Mouse (Mus musculus) gonadal fat pad, adult 2 months (tissue): ENCODE data around the gene Large2. TPM values are rescaled to one million over a fixed set of nuclear protein-coding genes. Genes with fewer than 3 reads are reported as not detected.

ENCODE experiments used
- DNase-seq: peaks from one replicate; pipeline ENCODE4 v3.0.0-alpha.2; 2012; ENCODE audit warnings: low read depth
- polyA plus RNA-seq: library from polyadenylated mRNA; depleted of rRNA; stranded (reverse); fragments of >200 nt; gene quantifications from 2 replicates; pipeline ENCODE4 v1.2.3, GENCODE M21; 2012

Gene Large2
- polyA plus RNA-seq, 1 experiment, result 22.6 TPM

DNA sequence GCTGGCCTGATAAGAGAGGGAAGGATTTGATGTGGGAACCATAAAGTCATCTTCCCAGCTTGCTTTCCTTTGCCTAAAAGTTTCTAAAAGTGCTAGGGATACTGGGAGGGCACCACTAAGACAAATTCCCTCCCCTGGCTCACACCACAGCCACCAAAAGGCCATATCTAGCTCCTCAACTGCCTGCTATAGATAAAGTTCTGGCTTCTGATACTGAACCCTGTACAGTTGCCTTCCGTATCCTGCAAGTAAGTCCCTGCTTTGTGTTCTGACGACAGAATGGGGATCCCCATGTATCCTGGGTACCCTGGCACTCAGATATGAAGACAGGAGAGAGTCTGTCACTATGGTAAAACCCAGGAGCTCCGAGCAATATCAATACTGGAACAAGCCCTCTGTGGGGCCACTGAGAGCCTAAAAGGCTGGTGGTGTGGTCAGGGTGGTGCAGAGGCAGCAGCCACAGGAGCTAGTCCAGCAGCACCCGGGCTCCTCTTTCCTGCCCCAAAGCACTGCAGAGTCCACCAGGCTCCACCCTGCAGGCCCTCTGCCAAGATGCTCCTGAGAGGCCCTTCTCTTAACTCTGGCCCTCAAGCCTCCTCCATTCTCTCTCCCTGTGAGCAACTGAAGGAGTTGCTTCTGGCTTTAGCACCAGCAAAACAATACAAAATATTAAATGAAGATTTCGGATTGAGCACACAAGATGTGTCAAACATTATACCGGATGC is 15.7 kb upstream of the Large2 start:
- DNase-seq, result no peak

DNA sequence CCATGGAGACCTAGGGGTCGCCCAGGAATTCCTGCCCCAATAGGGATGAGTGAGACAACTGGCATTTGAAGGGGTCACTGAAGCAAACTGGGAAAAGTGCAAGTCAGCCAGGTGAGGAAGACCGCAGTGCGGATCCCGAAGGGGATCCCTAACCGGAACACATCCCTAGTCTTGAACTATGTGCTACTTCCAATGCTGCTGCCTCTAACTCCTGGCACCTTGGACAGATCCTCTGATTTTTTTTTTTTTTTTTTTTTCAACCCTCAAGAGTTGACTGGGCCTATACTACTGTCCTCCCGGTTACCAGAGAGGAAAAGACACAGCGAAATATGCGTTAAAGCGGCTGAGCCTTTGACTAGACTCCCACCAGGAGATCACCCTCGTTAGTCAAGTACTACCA is 15.0 kb upstream of the Large2 start:
- DNase-seq, result no peak

DNA sequence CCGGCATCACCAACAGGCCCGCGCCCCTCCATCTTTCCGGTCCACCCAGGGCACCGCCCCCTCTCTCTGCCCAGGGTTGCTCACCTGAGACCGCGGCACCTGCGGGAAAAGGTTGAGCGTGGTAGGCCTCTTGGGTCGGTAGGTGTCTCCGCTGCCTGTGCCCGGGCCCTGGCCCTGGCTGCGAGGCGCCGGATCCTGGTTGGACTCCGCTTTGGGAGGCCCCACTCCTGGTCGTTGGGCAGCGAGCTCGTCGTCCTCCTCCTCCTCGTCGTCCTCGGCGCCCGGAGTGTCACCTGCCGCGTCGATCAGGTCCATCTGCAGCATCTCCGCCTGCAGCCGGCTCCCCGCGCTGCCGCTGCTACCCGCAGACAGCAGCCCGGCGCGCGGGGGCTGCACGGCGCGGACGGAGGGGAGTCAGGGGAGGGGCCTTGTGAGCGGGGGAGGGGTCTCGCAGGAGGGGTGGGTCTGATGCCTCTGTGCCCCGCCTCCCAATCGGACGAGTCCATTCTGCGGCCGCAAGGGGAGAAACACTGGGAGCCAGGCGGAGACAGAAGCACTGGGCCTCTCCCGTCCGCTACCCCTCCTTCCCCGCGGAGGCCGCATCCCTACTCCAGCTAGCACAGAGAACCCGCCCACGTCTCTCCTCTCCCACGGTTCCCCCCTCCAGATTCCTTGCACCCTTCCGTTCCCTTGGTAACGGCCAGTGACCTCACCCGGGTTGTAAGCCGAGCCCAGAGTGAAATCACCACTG is 14.4 kb upstream of the Large2 start:
- no peak for DNase-seq

DNA sequence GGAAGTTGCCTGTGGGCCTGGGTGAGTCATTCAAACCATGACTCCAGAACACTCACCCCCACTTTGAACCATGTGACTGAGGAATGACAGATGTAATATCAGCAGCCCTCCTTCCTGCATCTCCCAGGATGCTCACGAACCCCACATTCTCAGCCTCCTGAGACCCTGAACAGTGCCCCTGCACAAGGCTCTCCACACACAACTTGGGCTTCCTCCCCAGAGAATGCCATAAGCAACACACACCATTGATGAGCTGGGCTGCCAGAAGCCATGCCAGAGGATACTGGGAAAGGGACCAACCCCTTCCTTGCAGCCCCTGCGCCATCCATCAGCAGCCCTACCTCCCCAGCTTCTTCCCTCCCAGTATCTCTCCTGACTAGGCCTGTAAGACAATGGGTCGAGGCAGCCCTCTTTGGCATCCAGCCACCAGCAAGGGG is 13.4 kb upstream of the Large2 start:
- no peak for DNase-seq

DNA sequence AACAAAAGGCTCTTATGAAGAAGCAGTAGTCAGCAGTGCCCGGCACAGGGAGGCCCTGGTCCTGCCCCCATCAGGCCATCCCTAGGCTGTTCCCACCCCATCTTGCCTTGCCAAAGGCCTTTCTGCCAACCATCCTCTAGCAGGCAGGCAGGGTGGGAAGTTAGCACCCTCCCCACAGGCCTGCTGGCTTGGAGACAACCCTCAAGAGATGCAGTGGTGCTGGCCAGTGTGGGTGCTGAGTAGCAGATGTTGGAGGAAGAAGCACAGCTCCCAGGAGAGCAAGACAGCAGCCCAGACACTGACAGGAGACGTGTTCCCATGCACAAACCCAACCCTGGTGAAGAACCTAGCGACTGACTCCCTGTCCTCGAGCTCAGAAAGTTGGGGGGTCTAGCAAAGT is 13.0 kb upstream of the Large2 start:
- no peak for DNase-seq

DNA sequence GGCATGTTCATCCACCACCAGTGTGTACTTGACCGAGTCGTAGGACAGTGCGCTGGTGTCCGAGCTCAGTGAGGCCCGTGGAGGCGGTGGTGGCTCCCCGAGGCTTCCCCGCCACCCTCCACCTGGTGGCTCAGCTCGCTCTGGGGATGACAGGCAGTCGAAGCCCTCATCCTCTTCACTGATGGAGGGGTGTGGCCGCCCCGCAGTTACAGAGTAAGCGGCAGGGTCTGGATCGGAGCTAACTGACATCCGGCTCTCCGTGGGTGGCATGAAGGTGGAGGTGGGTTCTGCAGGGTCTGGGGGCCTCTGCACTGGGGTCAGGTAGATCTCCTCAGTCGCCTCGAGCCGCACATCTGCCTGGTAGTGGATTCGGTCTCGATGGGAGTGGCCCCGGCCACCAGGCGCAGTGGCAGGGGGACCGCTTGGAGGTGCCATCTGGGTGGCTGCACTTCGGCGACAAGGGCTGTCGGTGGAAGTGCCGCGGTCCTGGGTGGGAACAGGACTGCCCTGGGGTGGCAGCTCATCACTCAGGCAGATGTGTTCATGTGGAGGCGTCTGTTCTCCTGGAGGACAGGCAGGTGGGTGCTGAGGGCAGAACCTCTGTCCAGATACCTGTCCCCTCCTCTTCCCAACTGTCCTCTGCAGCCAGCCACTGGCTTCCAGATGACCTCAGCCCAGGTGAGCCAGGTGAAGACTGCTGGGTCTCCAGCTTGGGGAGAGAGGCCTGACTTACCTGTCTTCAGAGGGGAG is 12.3 kb upstream of the Large2 start:
- no peak for DNase-seq

DNA sequence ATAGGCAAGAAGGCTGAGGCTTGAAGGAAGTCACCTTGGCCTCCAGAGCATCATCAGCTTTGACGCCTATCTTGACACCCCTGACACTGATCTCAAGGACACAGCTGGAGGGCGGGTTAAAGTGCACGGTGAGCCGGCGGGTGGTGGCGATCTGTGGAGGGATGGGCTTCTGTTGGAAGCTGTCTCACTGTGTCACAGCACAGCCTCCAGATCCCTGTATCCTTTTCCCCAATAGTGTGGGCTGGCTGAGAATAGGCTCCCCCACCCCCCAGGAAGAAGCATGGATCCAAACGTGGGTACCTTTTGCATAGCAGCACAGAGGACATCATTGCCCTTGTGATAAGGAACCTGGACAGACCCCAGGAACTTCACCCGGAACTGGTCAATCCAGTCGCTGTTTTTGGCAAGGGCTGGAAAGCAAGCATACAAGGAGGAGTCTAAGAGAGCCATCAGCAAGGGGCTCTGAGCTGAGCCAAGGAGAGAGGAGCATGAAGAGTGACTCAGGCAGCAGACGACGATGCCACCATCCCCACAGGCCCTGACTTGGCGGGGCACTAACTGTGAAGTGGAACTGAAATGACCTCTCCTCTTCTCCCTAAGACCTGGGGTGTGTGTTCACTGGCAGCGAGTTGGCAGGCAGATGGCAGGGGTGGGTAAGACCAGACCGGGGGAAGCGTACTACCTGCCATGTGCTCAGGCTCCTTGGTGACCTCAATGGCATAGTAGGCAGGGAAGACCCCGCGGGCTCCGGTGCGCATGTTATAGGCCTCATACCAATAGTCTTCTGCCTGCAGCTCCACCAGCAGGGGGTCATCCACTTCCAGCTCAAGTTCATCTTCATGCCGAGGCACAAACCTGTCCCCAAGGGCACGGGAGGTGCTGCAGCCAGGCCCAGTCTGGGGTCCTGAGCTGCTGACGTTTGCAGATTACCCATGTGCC is 10.7 kb upstream of the Large2 start:
- no peak for DNase-seq

DNA sequence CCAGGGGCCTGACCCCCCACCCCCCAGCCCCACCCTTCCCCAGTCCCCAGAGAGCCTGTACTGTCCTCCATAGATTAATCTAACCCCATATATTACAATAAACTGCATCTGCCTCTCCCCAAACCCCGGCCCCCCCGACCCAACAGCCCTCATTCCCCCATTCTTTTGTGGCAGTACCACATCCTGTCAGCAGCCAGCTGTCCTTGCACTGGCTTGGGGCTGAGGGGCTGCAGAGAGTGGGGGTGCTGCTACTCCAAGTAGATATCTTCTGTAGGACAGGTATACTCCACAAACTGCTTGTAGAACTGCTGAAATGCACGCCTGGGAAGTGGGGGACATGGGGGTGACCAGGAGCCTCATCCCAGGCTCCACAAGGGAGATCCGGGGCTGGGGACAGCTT is 9.4 kb upstream of the Large2 start:
- DNase-seq, result no peak

DNA sequence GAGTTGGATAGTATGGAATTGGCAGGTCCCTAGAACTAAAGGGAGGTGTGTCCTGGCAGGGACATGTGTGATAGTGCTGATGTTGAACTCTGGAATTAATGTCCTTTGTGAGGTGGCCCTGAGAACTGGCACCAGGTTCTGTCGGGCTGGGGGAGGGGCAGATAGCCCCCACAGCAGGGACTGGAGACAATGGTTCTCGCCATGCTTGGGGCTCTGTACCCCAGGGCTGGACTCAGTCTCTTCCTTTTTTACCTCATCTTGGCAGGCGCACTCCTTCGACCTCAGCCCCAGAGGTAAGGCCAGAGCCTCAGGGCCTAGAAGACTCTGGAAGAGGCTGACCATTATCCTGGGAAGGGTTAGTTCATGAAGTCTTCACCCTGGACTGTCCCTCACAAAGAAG is 8.1 kb upstream of the Large2 start:
- DNase-seq, result no peak

DNA sequence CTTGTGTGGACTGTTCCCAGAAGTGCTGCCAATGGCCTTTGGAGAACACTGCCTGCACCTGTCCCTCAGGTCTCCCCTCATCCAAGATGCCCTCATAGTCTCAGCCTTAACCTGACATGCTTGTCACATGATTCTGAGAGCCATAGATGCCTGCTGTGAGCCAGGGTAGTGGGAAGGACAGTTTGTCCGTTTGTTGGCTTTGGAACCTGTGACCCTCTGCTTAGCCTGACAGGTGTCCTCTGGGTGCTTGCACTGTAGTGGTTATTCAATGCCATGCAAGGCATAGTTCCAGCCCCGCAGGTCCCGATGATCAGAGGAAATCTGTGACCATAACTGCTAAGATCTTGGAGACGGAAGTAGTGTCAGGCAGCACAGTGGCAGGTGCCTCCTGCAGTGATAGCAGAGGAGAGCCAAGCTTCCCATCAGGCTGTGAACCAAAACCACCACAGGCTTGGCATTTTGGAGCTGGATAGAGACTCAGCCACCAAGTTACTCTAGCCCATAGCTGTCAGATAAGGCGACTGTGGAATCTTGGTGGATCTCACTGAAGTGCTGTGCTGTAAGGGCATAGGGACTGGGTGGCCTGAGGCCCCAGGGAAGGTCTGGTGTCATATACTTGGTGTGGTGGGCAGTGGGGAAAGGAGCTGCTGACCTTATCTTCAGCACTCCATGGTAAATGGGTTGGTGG is 7.4 kb upstream of the Large2 start, which contains the start of gene 1700029I15Rik:
TSS of gene 1700029I15Rik (plus strand) at position 638 of the 688 bp plus-strand sequence.
- no peak for DNase-seq

DNA sequence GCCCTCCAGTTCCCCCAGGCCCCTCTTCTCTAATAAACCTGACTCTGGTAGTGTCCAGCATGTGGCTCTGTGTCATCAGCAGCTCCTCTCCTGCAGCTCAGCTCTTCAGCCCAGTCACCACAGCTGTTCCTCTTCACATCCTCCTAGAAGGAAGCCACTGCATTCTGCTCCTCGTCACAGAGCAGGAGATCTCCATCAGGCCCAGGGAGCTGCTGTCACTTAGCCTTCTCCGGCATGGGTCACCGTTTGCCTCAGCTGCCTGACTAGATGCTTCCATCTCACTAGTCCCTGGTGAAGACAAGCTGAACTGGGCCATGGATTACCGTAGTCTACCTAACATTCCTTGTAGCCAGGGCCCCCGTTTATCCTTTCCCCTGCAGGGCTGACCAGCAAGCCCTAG is 6.5 kb upstream of the Large2 start:
- DNase-seq, result no peak

DNA sequence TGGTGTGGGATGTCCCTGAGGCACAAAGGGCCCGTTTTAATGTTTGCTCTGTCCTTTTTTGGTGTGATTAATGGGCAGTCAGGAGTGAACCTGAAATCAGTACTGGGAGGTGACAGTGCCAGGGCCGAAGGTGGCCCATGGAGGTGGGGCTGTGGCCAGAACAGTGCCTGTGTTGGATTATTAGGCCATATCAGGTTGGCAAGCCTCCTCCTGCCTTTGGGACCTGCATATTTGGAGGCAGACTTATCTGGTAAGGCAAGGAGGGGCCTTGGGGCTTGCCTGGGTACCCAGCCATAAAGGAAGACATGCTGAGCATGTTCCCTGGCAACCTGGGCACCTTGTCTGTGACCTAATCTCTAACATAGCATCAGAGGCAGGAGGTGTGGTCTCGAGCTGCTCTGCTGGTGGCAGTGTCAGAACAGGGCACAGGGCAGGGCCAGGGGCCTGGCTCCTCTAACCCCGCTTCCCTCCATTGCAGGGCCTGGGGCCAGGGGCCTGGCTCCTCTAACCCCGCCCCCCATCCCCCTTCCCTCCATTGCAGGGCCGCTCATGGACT is 5.9 kb upstream of the Large2 start:
- no peak for DNase-seq

DNA sequence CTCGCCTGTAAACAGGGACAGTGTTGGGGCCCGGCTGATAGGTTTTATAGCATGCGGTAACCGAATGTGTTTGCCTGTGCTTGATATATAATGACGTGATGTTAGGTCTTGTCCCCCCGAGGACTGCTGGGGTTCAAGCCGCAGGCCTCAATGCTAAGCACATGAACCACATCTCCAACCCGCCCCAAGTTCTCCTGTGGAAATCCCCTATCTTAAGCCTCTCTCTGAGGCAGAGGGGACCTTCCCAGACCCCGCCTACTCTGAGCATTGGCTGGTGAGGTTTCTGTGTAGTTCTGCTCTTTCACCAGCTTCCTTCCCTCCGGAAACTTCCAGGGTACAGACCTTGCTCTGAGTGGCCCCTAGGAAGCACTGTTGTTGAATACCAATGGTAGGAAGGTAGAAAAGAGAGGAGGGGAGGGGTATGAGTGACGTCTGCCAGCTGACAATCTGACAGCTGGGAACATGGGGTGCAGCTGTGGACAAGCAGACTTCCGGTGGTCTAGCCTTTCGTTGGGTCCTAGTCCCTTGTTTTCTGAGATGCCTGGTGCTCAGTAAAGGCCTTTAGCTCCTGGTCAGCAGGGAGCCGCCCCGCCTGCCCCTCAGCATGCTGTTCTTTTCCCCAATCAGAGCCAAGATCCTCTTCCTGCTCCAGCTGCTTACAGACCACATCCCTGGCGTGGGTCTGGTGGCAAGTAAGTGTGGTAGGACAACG is 5.3 kb upstream of the Large2 start:
- no peak for DNase-seq

DNA sequence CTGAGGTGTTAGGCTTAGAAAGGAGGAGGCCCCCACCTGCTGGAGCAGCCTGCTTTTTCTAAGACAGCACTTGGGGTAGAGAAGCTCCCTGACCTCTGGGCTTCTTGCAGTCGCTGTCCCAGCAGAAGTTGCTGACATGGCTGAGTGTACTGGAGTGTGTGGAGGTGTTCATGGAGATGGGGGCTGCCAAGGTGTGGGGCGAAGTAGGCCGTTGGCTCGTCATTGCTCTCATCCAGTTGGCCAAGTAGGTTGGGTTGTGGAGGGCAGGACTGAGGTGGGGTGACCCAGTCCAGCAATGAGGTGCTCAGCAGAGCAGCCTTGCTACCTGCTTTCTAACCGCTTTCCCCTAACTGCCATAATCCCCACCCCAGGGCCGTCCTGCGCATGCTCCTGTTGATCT is 2.7 kb upstream of the Large2 start:
- no peak for DNase-seq

DNA sequence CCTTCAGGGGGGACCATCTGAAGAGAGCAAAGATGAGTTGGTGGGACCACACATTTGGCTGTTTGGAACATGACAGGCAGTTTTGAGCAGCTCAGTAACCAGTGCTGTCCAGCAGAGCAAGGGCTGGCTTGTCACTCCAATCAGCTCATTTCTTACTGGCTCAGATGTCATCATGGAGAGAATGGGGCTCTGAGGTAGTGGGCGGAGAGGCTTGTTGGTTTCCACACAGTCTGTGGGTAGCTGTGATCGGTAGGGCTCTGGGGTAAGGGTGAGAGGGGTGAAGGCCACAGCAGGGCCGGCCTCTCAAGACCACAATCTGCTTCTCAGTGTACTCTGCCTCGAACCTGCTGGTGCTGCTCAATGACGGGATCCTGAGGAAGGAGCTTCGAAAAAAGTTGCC is 1.6 kb upstream of the Large2 start:
- no peak for DNase-seq

DNA sequence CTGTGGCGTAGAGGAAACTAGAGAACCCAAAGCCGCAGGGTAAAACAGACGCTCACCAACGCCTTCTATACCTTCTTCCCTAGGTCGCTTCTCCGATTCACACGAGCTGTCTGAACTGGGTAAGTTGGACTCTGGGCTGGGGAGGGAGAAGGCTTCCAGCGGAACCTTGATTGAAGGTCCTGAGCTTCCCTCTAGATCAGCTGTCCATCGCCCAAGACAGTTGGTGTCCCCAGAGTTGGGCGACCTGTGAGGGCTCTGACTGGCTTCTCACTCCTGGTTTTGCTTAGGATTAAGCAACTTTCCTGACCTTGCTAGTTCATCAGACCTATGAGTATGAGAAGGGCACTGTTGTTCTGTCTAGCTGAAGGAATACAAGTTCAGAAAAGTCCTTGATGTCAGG is 1.1 kb upstream of the Large2 start:
- DNase-seq, result no peak

DNA sequence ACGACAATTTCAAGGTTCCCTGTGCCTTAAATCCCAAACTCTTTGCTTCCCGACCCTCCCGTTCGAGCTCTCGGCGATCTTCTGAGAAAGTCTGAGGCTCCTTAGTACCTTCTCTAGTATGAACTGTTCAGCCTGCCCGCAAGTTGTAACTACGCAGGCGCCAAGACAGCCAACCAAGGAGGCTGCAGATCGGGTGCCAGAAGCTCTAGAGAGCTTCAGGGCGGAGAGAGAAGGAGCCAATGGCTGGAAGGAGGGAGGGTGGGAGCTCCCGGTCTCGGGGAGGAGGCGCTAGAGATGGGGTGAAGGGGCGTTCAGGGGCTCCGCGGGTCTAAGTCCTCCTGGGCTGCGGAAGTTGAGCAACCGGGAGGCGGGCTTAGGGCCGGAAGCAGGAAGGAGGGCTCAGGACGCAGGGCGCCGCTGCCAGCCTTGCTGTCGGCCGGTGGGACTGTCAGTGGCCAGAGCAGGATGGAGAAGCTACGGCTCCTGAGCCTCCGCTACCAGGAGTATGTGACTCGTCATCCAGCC is 492 bp upstream of the Large2 start:
- peak; percentile 89 for DNase-seq

DNA sequence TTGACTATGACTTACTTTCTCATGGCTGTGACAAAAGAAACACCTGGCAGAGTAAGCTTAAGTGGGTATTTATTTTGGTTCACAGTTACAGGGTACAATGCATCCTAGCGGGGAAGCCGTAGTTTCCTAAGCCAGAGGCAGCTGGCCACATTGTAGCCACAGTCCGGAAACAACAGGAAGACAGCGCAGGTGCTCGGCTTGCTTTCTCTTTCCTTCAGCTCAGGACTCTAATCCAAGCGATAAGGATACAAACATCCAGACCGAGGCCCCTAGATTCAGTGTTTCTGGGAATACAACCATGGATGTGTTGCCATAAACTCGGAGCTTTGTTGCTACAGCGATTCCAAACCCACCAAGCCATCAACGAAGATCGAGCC is 1.2 kb downstream of the Large2 start:
- no peak for DNase-seq

DNA sequence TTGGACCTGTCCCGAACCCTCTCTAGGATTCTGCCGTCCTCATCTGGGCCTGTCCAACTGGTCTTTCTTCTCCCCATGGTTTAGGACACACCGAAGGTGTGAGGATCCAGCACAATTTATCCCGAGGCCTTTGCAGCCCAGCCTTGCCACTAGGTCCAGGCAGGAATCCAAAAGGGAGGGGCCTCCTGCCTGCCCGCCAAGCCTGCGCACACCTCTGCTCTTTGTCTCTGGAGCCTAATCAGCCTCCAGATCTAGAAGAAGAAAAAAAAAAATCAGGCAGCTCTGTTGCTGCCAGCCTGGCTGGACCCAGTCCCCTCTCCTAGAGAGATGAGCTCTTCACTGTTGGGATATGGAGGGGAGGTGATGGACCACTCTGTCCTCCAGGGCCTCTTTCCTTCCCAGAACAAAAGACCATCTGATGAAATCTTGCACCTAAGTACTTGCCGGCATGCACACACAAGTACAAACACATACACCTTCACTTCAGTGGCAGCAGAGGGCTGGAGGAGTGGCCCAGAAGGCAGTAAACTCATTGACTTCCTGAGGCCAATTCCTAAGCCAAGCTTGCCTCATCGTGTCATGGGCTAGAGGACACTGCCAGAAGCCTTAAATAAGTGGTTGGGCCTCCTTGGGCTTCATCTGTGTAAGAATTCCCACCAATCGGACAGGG is 1.8 kb downstream of the Large2 start:
- peak; percentile 98 for DNase-seq
